Mouse (Mus musculus) urinary bladder, adult 18-20 months (tissue): Measurements from ENCODE around the gene Olig1.
"Not testable (repeated sequence)": the region's sequence is repeated elsewhere in the genome, so short reads cannot be mapped to it uniquely, and the experiment has no call there.

Experiments used
- DNase-seq, 2 experiments: peaks; one replicate each; pipeline ENCODE4 v3.0.0; 2022; ENCODE audit warnings: low spot score in 2 of 2, mixed read lengths in 2 of 2

The Olig1 gene

DNA sequence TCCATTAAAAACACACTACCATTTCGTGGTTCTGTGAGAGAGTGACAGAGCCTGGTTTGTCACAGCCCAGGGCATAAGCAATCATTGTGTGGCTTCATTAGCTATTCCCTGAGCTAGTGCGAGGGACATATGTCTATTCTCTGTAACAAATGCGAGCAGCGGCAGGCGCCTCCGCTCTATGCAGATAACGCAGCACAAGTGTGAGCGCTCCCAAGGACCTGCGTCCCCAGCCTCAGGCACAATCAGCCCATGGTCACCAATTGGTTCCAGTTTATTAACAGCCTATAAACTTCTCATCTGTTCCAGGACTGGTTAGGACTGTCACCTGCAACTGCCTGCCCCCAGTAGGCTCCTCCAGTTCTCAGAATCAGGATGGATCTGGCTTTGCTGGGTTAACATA, 23.3 kb upstream of the Olig1 start:
- no peak for DNase-seq

GRCm38 (mm10) chr16:91255419-91256164, 14.0 kb upstream of the Olig1 start:
- not testable (repeated sequence) for DNase-seq

DNA sequence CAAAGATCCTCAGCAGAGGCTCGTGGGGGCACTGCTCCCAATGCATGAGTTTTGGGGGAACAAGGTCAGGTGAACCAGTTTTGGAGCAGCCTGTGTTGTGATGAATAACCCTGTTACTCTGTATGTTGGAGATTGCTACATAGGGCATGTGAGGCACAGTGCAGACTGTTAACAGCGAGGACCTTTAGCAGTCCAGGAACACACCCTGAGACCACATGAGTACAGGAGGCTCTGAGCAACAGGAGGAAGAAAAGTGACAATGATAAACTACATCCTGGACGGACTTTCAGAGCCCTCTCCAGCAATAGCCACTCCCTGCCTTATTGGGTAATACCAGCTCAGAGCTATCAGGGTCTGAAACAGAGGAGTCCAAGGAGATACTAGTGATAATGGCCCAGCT, 10.6 kb upstream of the Olig1 start:
- no peak for DNase-seq

- no peak for DNase-seq
Observed at GRCm38 (mm10) chr16:91260861-91261260, 8.7 kb upstream of the Olig1 start.

DNA sequence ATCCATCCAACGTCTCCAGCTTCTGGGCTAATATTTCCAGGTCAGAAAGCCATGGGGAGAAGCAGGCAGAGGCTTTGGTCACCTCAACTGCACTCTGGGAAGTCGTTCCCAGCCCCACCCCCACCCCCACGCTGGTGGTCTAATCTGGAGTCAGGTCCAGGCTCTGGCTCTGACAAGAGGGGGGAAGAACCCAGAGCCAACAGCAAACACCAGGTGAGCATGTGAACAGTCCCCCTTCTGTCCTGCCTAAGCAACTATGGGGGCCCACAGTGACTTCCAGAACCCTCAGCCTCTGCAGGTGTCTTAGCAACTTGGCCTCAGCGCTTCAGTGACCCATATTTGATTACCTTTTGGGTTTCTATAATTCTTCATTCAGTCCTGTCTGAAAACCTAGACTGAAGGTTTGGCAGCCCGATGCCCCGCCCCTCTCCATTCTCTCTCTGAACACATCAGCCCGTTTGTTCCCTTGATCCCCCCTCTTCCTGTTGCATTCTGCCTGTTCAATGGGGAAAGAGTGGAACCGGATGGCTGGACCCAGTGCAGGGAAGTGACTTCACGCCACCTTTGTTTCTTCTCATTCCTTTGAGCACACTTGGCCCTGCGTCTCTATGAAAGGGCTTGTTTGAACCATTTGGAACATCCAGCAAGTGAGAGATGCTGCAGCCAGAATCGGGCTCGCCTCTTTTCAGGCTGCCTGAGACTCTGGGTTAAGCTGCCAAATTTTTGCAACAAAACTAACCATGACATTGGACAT, 6.9 kb upstream of the Olig1 start:
- DNase-seq: no peak

GRCm38 (mm10) chr16:91265972-91266371, 3.6 kb upstream of the Olig1 start:
- no peak for DNase-seq

- no peak for DNase-seq
Observed at GRCm38 (mm10) chr16:91268724-91269452, 684 bp upstream of the Olig1 start.

DNA sequence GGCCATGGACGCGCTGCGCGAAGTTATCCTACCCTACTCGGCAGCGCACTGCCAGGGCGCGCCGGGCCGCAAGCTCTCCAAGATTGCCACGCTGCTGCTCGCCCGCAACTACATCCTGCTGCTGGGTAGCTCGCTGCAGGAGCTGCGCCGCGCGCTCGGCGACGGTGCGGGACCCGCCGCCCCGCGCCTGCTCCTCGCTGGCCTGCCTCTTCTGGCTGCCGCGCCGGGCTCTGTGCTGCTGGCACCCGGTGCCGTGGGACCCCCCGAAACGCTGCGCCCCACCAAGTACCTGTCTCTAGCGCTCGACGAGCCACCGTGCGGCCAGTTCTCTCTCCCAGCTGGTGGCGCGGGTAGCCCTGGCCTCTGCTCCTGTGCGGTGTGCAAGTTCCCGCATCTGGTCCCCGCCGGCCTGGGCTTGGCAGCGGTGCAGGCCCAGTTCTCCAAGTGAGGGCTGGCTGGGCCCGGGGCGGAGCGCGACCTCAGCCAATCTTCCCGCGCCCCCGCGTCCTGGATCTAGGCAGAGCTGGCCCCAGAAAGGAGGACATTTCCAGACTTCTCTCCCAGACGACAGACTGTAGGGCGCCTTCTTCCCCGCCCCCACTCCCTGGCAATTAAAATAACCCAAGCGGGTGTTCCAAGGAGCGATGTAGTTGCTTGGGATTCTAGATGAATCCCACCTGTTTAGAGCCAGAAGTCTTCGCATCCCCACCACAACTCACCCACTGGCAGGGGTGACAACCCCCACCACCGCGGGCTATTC, 820 bp downstream of the Olig1 start:
- peak in 1 of 2 experiments; percentile 5 for DNase-seq

- no peak for DNase-seq
Observed at GRCm38 (mm10) chr16:91270982-91271549, 1.5 kb downstream of the Olig1 start.

- no peak for DNase-seq
Observed at GRCm38 (mm10) chr16:91271634-91272033, 2.1 kb downstream of the Olig1 start.

DNA sequence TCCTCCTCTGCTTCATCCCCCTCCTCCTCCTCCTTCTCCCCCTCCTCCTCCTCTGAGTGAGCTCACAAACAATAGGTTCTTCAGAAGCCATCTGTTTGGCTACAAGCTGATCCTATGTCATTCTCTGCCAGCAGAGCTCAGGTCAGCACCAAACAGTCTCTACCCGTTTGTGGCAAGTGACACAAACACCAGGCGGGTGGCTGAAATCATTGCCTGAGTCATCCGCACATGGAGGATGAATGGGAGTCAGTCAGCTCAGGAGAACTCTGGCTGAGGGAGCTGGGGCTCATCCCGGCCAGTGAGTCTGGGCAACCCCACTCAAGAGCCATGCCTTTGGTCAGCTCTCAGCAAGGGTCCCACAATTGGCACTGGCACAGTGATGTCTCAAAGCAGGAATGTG, 10.9 kb downstream of the Olig1 start:
- no peak for DNase-seq

GRCm38 (mm10) chr16:91292080-91292479, 22.5 kb downstream of the Olig1 start:
- no peak for DNase-seq

- no peak for DNase-seq
Observed at GRCm38 (mm10) chr16:91292719-91293333, 23.3 kb downstream of the Olig1 start.

- DNase-seq: no peak
Observed at GRCm38 (mm10) chr16:91297726-91298125, 28.2 kb downstream of the Olig1 start.

DNA sequence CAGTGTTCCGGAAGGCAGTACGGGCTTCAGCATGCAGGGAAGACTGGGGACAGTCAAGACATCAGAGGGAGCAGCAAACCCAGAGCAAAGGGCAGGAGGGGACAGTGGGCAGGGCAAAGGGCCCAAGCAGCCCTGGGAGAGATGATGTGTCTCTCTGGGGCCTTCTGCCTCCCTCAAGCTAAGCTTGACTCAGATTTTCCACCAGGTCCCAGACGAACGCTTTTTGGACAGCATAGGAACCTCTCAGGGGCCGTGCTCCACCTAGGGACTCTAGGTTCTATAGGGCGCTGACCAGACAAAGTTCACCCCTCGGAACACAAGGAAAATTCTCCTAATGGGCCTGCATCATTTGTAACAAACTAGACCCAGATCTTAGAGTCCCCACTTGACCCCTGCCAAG, 29.8 kb downstream of the Olig1 start:
- no peak for DNase-seq

DNA sequence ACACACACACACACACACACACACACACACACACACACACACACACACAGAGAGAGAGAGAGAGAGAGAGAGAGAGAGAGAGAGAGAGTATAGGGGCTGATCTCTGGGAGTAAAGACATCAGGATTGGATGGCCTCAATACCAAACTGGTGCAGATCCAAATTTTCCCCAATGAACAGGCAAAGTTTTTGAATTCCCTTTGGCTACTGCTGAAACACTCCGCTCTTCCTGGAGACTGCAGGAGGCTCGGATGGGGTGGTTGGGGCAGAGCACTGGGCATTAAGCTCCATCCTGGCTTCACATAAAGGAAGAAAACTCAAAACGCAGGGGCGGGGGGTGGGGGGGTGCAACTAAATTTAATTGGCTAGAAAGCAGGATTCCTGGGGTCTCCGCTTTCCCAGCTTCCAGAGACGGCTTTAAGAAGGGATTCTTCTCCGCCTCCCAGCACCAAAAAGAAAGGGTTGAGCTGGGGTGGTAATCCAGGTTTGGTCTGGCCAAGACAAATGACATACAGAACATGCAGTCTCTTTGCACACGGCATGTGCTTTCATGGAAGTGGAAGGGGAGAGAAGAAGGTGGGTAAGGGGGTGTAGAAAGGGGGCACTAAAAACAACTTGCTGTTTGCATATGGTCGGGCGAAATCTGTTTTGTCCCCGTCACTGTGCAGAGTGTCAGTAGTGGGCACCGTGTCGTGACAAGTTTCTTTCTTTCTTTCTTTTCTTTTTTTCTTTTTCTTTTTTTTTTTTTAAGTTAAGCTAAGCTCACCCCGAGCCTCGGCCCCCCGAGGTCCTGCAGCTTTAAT, 31.3 kb downstream of the Olig1 start:
- no peak for DNase-seq

- DNase-seq: no peak
Observed at GRCm38 (mm10) chr16:91301454-91301853, 31.9 kb downstream of the Olig1 start.

DNA sequence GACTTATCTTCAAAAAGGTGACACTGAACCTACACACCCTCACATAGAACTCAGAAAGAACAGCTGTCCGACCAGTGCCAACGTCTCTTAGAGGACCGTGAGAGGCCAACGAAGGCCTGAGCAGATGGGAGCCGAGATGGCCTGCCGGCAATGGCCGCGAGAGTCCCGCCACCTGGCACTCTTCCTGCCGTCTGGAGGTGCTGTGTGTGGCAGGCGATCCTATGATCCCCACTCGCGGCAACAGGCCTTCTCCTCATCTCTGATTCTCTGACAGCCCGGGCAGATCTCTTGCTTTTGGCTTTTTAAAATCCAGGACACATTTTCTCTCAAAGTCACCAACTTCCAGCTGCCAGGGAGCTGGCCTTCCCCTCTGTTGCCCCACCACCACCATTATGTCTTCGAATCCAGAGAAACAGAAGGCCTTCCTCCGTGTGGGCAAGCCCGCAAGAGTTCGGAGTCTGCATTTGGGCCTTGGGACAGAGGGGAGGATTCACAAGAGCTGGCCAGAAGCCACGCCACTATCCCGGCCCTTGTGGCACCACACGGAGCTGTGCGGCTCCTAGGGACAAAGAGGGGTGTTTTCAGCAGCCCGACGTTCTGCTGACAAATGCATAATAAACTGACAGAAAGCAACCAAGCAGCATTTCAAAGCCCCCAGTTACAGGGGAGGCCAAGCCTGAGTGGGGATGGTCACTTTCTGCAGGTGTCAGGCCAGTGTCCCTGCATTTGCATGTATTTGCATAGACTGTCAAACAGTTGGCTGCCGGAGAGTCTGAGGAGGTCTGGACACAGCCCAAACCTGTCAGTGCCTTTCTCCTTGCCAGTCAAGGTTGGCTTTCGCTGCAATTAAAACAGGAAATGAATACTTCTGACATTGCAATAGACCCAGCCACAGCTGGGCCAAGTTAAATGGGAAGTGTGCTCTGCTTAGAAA, 34.5 kb downstream of the Olig1 start:
- DNase-seq: no peak

DNA sequence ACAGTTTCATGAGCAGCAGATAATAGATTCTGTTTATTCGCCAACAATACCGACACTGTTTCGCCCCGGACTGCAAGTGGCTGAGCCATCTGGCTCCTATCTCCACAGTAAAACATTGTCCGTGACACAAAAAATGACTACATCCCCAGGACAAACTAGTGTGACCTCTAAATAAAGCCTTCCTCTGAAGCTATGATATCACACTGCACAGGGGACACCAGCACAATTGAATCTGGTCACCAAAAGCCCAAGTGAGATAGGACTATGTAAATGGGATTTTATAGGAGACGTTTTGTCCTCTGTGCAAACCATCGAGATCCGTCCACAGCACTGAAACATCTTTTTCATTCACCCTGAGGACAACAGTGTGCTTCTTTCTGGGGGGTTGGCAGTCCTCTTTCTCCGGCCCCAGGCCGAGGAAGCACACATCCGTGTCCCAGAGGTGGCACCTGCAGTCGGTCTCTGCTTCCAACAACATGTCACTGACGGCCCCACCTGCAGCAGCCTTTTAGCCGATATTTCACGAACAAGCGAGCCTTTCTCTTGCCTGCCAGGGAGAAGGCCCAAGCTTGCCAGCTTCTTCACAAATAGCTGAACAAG, 36.0 kb downstream of the Olig1 start:
- DNase-seq: no peak
